Mouse (Mus musculus) forebrain, embryonic 13.5 days (tissue): Measurements from ENCODE around the gene Olfr750. TPM values are rescaled to one million over a fixed set of nuclear protein-coding genes. Genes with fewer than 3 reads are reported as not detected.

ENCODE experiments used
- ATAC-seq: fragments of 200-750 bp; cut with Nextera tagmentation; 2 replicates; pipeline ENCODE4 v1.8.0; 2017
- H3K27ac ChIP-seq: fragments of 300-500 bp; sonication (generic); 2 replicates; pipeline ENCODE4 v1.5.1; 2015; ENCODE audit warnings: inconsistent platforms, mild to moderate bottlenecking, moderate library complexity
- H3K27me3 ChIP-seq: fragments of 300-500 bp; sonication (generic); 2 replicates; pipeline ENCODE4 v1.6.1; 2015; ENCODE audit warnings: mild to moderate bottlenecking, inconsistent platforms
- H3K36me3 ChIP-seq: fragments of 300-500 bp; sonication (generic); 2 replicates; pipeline ENCODE4 v1.6.1; 2015; ENCODE audit warnings: mild to moderate bottlenecking, inconsistent platforms; ENCODE audit not compliant: poor library complexity, severe bottlenecking
- H3K4me1 ChIP-seq: fragments of 300-500 bp; sonication (generic); 2 replicates; pipeline ENCODE4 v1.6.1; 2015; ENCODE audit warnings: inconsistent platforms
- H3K4me2 ChIP-seq: fragments of 300-500 bp; sonication (generic); 2 replicates; pipeline ENCODE4 v1.6.1; 2015; ENCODE audit warnings: inconsistent platforms, mild to moderate bottlenecking, moderate library complexity
- H3K4me3 ChIP-seq: fragments of 300-500 bp; sonication (generic); 2 replicates; pipeline ENCODE4 v1.5.1; 2015; ENCODE audit warnings: mild to moderate bottlenecking, inconsistent platforms
- H3K9ac ChIP-seq: fragments of 300-500 bp; sonication (generic); 2 replicates; pipeline ENCODE4 v1.6.1; 2015; ENCODE audit warnings: mild to moderate bottlenecking, inconsistent platforms
- H3K9me3 ChIP-seq: fragments of 300-500 bp; sonication (generic); replicated peaks from 2 replicates; pipeline ENCODE4 v1.6.1; 2016; ENCODE audit warnings: inconsistent platforms
- WGBS: fragments of 180-500 bp; shearing (Covaris S2); methylation state at CpG from one replicate; pipeline ENCODE4 v1.1.7; 2015; 5-methylcytosine and 5-hydroxymethylcytosine counted together
- polyA plus RNA-seq: library from polyadenylated mRNA; unstranded; fragments of >200 nt; fragmentation: Nextera tagmentation; extraction: Ambion mirVana; gene quantifications from 2 replicates; pipeline ENCODE4 v1.2.1, GENCODE M21; 2015

Gene Olfr750
- polyA plus RNA-seq, 1 experiment from 2014 or later = not detected

GRCm38 (mm10) chr14:51051941-51052340, 22.3 kb downstream of the Olfr750 start:
- Histone ChIP-seq H3K36me3 (no peaks in the 10 kb centered on the region), H3K4me1 (peaks cover 10% of the 10 kb centered on the region), H3K4me2 (no peak overlapping the region), H3K27ac (no peak overlapping the region), H3K4me3 (no peak overlapping the region), H3K9ac (no peak overlapping the region), H3K9me3 (no peaks in the 10 kb centered on the region), H3K27me3 (peaks cover 7% of the 10 kb centered on the region; the same call in 1 of the 2 replicates)
- 59% methylated on average over 5 of the region's 5 CpGs for WGBS
- no peak for ATAC-seq

GRCm38 (mm10) chr14:51050063-51050462, 24.2 kb downstream of the Olfr750 start, which contains the start of gene Rnase11:
Rnase11 (minus strand) TSS chr14:51050163.
- no peaks in the 10 kb centered on the region for H3K9me3 ChIP-seq
- 84% methylated on average over 2 of the region's 2 CpGs for WGBS
- H3K9ac ChIP-seq = no peak within 1 kb of the TSS
- H3K36me3 ChIP-seq = no peaks in the 10 kb centered on the region
- H3K4me1 ChIP-seq = peaks cover 10% of the 10 kb centered on the region
- H3K4me2 ChIP-seq = no peak within 1 kb of the TSS
- H3K4me3 ChIP-seq = no peak within 1 kb of the TSS
- H3K27ac ChIP-seq = no peak within 1 kb of the TSS
- no peak for ATAC-seq
- no peaks in the 10 kb centered on the region for H3K27me3 ChIP-seq

DNA sequence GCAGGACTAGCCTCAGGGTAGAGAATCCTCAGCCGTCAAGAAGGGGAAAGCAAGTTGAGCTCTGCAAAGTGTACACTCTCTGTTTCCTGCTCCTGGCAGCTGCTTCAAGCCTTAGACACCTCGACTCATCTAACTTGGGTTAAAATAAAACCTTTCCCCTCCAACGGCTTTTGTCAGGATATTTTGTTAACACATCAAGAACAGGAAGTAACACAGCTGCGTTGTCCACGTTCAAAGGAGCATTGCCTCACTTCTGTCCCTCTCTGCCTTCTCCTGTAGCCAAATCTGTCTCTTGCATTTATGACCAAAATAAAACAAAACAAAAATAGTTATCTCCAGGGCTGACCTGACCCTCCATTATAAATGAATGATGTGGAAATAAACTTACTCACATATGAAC, 26.4 kb downstream of the Olfr750 start:
- Histone ChIP-seq H3K27me3 (no peaks in the 10 kb centered on the region), H3K4me1 (no peaks in the 10 kb centered on the region), H3K4me2 (no peak overlapping the region), H3K27ac (no peak overlapping the region), H3K9me3 (no peaks in the 10 kb centered on the region), H3K36me3 (no peaks in the 10 kb centered on the region), H3K9ac (no peak overlapping the region), H3K4me3 (no peak overlapping the region)
- no peak for ATAC-seq
- WGBS = 77% methylated on average over 5 of the region's 5 CpGs

- no peaks in the 10 kb centered on the region for H3K4me1 ChIP-seq
- ATAC-seq = no peak
- H3K27ac ChIP-seq = no peak within 1 kb of the TSS
- H3K4me3 ChIP-seq = no peak within 1 kb of the TSS
- no peak within 1 kb of the TSS for H3K9ac ChIP-seq
- H3K9me3 ChIP-seq = no peaks in the 10 kb centered on the region
- no peaks in the 10 kb centered on the region for H3K27me3 ChIP-seq
- H3K36me3 ChIP-seq = no peaks in the 10 kb centered on the region
- WGBS = 70% methylated on average over 6 of the region's 6 CpGs
- H3K4me2 ChIP-seq = no peak within 1 kb of the TSS
Measured at GRCm38 (mm10) chr14:51041769-51042168, 32.5 kb downstream of the Olfr750 start, which contains the start of gene Rnase9. Rnase9 (minus strand) TSS chr14:51041869.

DNA sequence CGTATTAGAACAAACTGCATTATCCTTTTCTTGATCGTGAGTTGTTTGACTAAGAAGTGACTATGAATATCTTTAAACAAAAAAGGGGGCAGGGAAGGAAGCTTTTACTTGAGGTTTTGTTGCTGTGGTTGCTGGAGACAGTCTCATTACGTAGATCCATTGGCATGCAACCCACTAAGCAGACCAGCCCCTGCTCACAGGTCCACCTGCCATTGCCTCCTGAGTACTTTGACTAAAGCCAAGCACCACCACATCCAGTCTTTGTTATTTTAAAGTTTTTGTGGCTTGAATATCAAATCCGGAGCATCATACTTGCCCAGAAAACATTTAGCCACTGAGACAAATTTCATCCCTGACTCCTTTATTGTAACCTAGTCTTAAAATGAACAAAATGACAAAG, 38.0 kb downstream of the Olfr750 start:
- H3K9me3 ChIP-seq = no peaks in the 10 kb centered on the region
- H3K36me3 ChIP-seq = no peaks in the 10 kb centered on the region
- H3K27ac ChIP-seq = no peak overlapping the region
- no peak overlapping the region for H3K9ac ChIP-seq
- ATAC-seq = no peak
- no peaks in the 10 kb centered on the region for H3K4me1 ChIP-seq
- no peaks in the 10 kb centered on the region for H3K27me3 ChIP-seq
- 85% methylated on average over 4 of the region's 4 CpGs for WGBS
- no peak overlapping the region for H3K4me2 ChIP-seq
- no peak overlapping the region for H3K4me3 ChIP-seq

DNA sequence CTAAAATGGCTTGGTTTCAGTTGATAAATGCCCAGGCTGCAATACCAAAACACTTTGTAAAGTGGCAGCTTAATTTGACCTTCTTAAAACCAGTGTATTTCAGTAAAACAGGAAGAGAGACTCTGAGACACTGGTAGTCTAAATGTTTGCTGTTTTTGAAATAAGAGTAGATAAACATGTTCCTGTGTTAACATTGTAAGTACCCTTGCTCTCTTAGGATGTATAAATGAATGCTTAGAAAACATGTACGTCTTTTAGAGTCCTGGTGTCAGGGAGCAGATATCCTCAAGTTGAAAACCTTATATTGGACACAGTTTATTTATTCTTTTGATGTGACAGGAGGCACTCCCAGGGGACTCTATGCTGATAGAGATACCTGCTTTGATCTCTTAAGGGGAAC, 39.0 kb downstream of the Olfr750 start:
- WGBS = 64% methylated on average over 1 of the region's 1 CpGs
- H3K27me3 ChIP-seq = no peaks in the 10 kb centered on the region
- no peak for ATAC-seq
- no peaks in the 10 kb centered on the region for H3K4me1 ChIP-seq
- H3K9ac ChIP-seq = no peak overlapping the region
- H3K27ac ChIP-seq = no peak overlapping the region
- H3K36me3 ChIP-seq = no peaks in the 10 kb centered on the region
- no peaks in the 10 kb centered on the region for H3K9me3 ChIP-seq
- no peak overlapping the region for H3K4me2 ChIP-seq
- no peak overlapping the region for H3K4me3 ChIP-seq

DNA sequence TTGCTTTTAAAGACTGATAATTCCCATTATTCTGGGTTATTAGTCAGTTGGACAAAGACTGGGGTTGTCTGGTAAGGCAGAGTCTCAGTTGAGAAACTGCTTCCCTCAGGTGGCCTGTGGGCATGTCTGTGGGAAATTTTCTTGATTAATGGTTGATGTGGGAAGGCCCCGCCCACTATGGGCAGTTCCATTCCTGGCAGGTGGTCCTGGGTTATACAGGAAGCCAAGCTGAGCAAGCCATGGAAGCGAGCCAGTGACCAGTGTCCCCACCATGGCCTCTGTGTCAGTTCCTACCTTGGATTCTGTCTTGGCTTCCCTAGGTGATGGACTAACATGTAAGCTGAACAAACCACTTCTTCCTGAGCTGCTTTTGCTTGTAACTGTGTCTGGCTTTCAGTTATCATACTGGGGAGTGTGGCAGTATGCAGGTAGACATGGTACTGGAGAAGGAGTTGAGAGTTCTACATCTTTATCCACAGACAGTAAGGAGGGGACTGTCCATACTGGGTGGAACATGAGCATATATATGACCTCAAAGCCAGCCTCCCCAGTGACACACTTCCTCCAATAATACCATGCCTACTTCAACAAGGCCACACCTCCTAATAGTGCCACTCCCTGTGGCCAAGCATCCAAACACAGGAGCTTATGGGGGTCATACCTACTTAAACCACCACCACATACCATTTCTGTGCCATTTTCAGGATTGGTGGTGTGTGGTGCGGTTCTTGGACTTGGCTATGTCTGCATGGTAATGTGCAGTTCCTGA, 46.7 kb downstream of the Olfr750 start:
- Histone ChIP-seq H3K27ac (no peak overlapping the region), H3K9me3 (no peaks in the 10 kb centered on the region), H3K4me1 (no peaks in the 10 kb centered on the region), H3K9ac (no peak overlapping the region), H3K36me3 (no peaks in the 10 kb centered on the region), H3K4me3 (no peak overlapping the region), H3K27me3 (no peaks in the 10 kb centered on the region), H3K4me2 (no peak overlapping the region)
- 56% methylated on average over 3 of the region's 3 CpGs for WGBS
- no peak for ATAC-seq

GRCm38 (mm10) chr14:51026391-51027133, 47.7 kb downstream of the Olfr750 start:
- WGBS = 38% methylated on average over 5 of the region's 5 CpGs
- H3K9me3 ChIP-seq = no peaks in the 10 kb centered on the region
- H3K27me3 ChIP-seq = no peaks in the 10 kb centered on the region
- H3K4me2 ChIP-seq = no peak overlapping the region
- peak; percentile 72 for ATAC-seq
- no peaks in the 10 kb centered on the region for H3K4me1 ChIP-seq
- no peak overlapping the region for H3K9ac ChIP-seq
- H3K4me3 ChIP-seq = no peak overlapping the region
- no peaks in the 10 kb centered on the region for H3K36me3 ChIP-seq
- no peak overlapping the region for H3K27ac ChIP-seq

DNA sequence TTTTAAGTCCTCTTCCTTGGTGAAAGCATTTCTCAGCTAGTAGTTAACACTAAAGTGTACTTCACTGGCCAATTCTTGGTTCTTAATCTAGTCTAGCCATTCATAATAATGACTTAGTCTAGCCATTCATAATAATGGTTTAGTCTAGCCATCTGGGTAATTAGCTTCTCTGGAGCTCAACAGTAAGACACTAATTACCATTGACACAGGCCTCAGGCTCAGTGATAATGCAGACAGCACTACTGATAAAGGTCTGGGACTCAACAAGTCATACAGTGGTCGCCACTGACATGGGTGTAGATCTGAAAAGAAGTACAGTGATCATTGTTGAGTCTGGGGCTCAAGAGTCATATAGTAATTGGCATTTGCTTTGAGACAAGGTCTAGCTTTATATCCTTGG, 49.4 kb downstream of the Olfr750 start:
- Histone ChIP-seq H3K9ac (no peak overlapping the region), H3K27me3 (no peaks in the 10 kb centered on the region), H3K4me3 (no peak overlapping the region), H3K27ac (no peak overlapping the region), H3K36me3 (no peaks in the 10 kb centered on the region), H3K4me1 (no peaks in the 10 kb centered on the region), H3K4me2 (no peak overlapping the region), H3K9me3 (no peaks in the 10 kb centered on the region; the same call in 1 of the 2 replicates)
- no peak for ATAC-seq
- 67% methylated on average over 1 of the region's 1 CpGs for WGBS

GRCm38 (mm10) chr14:51023457-51023856, 50.8 kb downstream of the Olfr750 start:
- H3K27me3 ChIP-seq = no peaks in the 10 kb centered on the region
- WGBS = 79% methylated on average over 4 of the region's 4 CpGs
- H3K4me2 ChIP-seq = no peak overlapping the region
- ATAC-seq = no peak
- no peaks in the 10 kb centered on the region; the same call in 1 of the 2 replicates for H3K9me3 ChIP-seq
- H3K4me3 ChIP-seq = no peak overlapping the region
- H3K9ac ChIP-seq = no peak overlapping the region
- H3K4me1 ChIP-seq = no peaks in the 10 kb centered on the region
- H3K36me3 ChIP-seq = no peaks in the 10 kb centered on the region
- H3K27ac ChIP-seq = no peak overlapping the region

GRCm38 (mm10) chr14:51017256-51017655, 57.0 kb downstream of the Olfr750 start:
- Histone ChIP-seq H3K27me3 (no peaks in the 10 kb centered on the region), H3K36me3 (no peaks in the 10 kb centered on the region), H3K9ac (no peak overlapping the region), H3K4me1 (no peaks in the 10 kb centered on the region), H3K4me3 (no peak overlapping the region), H3K27ac (no peak overlapping the region), H3K4me2 (no peak overlapping the region), H3K9me3 (no peaks in the 10 kb centered on the region; the same call in 1 of the 2 replicates)
- 82% methylated on average over 3 of the region's 3 CpGs for WGBS
- no peak for ATAC-seq
